ENCODE assay signal across 1 mouse cellular context in the genomic region with DNA sequence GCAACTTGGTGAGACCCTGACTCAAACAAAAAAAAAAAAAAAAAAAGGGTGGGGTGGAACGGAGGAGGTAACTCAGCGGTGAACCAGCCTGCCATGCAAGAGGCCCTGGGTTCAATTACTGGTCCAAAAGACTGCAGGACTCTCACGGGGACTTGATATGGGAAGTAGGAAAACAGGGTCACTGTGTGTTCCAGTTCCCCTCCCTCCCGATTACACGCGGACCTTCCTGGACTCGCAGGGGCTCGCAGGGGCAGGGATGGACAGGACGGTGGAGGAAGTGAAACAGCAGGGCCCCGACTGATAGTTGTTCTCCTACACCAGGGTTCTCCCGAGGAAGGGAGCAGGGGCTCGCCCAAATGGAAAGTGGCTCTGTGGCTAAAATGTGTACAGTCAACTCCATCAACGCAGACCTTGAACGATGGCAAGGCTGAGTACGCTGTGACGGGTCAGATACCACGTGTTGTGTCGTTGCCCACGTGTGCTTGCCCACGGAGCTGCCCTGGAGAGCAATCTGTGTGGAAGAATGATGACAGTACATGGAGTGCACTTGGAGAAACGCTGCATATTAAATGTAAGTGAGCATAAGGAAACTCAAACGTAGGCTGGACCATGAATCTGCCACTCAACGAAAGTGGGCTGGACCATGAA.
TF ChIP-seq lines count a peak whose summit lies in the region.

No protein-coding gene starts in this region.

TF ChIP-seq in CH12.LX, 34 proteins besides CTCF, POLR2A, EP300 and RAD21 (continued from another document):
- TF ChIP-seq TBP (conservative IDR thresholded peaks at IDR 0.05; ENCODE audit: low read depth, low read length): peak; percentile 21
